Mouse (Mus musculus): ENCODE measurements around the gene Dhrs1.

- TF ChIP-seq CTCF (IDR thresholded peaks at IDR 0.05; ENCODE audit: control insufficient read depth, insufficient read depth, insufficient replicate concordance, low read depth, low read length) (no peak), POLR2A (IDR thresholded peaks at IDR 0.05; ENCODE audit: control insufficient read depth, low read depth, low read length) (no peak)
These were observed 31.8 kb downstream of the Dhrs1 start, which contains the start of gene Tgm1 for GRCm38 (mm10) chr14:55713729-55714122.
